Mouse (Mus musculus): ENCODE measurements around the gene Vps18. TPM values are rescaled to one million over a fixed set of nuclear protein-coding genes. Genes with fewer than 3 reads are reported as not detected.

Vps18 gene
- 10 to 100 TPM; 39.9 to 43.2 TPM for total RNA-seq (2021)
- long read RNA-seq, experiment 1, full-length matches to known transcripts: 29 of 42 reads
- long read RNA-seq, experiment 1, partial matches to known transcripts: 10 of 42 reads
- long read RNA-seq, experiment 1, other reads (novel, unspliced or antisense): 3 of 42 reads
- long read RNA-seq, experiment 2, full-length matches to known transcripts: 51 of 70 reads
- long read RNA-seq, experiment 2, partial matches to known transcripts: 18 of 70 reads
- long read RNA-seq, experiment 2, other reads (novel, unspliced or antisense): 1 of 70 reads

- peak; percentile 98 to 100 for DNase-seq (ENCODE audit: low spot score in 2 of 2)
- peak; percentile 97; the same call in 1 of the 2 replicates for TF ChIP-seq CTCF (conservative IDR thresholded peaks at IDR 0.05)
- Histone ChIP-seq H3K4me3 (peak within 1 kb of the TSS; percentile 93), H3K27ac (peak within 1 kb of the TSS; percentile 88)
These were observed at the start of gene Vps18 for GRCm38 (mm10) chr2:119288270-119288882. Gene Vps18 (plus strand): TSS chr2:119288740.

- DNase-seq (ENCODE audit: low spot score in 2 of 2): no peak
These were observed 48.3 kb upstream of the Vps18 start for GRCm38 (mm10) chr2:119240075-119240818.

DNA sequence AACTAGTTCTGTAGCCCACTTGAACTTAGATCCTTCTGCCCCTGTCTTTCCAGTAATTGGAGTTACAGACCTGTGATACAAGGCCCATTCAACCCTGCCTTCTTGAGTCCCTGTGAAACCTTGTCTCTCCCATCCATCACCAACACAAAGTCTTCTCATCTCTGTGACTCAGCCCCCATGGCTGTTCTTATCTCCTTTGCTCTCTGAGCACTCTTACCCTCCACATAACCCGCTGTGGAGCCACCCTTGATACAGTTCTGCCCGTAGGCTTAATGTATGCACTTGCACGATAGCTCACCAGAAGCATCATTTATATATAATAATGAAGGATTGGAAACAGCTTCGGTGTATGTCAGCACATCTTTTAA, 47.7 kb upstream of the Vps18 start:
- H3K4me3 ChIP-seq: no peak overlapping the region
- DNase-seq (ENCODE audit: low spot score in 2 of 2): no peak
- H3K27ac ChIP-seq: no peak overlapping the region
- TF ChIP-seq CTCF (conservative IDR thresholded peaks at IDR 0.05): no peak

More at GRCm38 (mm10) chr2:119240075-119240818, 48.3 kb upstream of the Vps18 start:
- H3K27ac ChIP-seq: no peak overlapping the region
- no peak for TF ChIP-seq CTCF (conservative IDR thresholded peaks at IDR 0.05)
- no peak overlapping the region for H3K4me3 ChIP-seq

GRCm38 (mm10) chr2:119242548-119242947, 46.0 kb upstream of the Vps18 start:
- no peak overlapping the region for H3K4me3 ChIP-seq
- no peak for TF ChIP-seq CTCF (conservative IDR thresholded peaks at IDR 0.05)
- no peak for DNase-seq (ENCODE audit: low spot score in 2 of 2)
- no peak overlapping the region for H3K27ac ChIP-seq

GRCm38 (mm10) chr2:119245246-119245645, 43.3 kb upstream of the Vps18 start:
- H3K4me3 ChIP-seq: no peak overlapping the region
- no peak for DNase-seq (ENCODE audit: low spot score in 2 of 2)
- H3K27ac ChIP-seq: no peak overlapping the region
- TF ChIP-seq CTCF (conservative IDR thresholded peaks at IDR 0.05): no peak

GRCm38 (mm10) chr2:119247904-119248303, 40.6 kb upstream of the Vps18 start:
- no peak overlapping the region for H3K27ac ChIP-seq
- TF ChIP-seq CTCF (conservative IDR thresholded peaks at IDR 0.05): no peak
- DNase-seq (ENCODE audit: low spot score in 2 of 2): no peak
- H3K4me3 ChIP-seq: no peak overlapping the region

GRCm38 (mm10) chr2:119249592-119250061, 38.9 kb upstream of the Vps18 start:
- no peak for DNase-seq (ENCODE audit: low spot score in 2 of 2)
- TF ChIP-seq CTCF (conservative IDR thresholded peaks at IDR 0.05): no peak
- Histone ChIP-seq H3K4me3 (no peak overlapping the region), H3K27ac (no peak overlapping the region)

DNA sequence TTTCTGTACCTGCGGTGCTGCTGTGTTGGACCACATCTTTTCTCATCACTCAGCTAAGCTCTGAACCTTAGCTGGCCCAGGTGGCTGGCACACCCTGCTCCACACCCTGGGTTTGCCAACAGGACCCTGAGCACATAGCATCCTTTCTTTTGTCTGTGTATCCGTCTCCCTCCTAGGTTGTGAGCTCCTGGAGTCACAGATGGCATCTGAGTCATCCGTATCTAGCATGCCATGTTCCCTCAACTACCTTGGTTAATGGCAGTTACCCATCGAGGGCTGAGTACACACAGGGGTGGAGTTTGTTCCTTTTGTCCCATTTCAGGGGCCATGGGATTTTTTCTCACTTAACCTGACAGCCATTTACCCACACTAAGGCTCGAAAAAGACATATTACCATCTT, 38.2 kb upstream of the Vps18 start:
- no peak for DNase-seq (ENCODE audit: low spot score in 2 of 2)
- H3K27ac ChIP-seq: no peak overlapping the region
- no peak for TF ChIP-seq CTCF (conservative IDR thresholded peaks at IDR 0.05)
- H3K4me3 ChIP-seq: no peak overlapping the region

DNA sequence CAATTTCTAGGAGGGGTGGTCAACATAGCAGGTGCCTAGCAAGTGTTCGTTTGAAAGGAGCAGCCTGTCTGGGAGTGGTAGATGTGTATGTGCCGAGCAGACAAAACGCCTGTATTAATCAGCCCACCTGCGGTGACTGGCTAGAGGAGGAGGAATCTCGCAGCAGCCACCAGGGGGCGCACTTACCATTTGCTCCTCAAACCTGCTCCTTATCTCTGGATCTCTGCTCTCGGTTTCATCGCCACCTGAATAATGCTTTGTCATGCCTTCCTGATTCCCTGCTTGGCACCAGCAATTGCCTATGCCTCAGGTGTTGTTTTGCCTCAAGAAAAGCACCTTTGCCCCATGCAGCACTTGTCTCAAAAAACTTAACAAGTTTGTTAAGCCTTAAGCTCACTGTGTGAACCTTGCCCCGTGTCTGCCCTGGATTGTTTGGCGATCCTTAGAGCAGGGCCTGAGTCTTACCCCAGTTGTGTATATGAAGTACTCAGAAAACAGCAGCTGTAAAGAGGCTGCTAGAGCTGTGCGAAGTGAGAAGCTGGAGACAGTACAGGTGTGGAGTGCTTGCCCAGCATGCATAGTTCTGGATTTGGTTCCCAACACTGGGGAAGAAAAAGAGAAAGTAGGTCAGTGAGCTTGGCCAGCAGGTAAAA, 37.6 kb upstream of the Vps18 start:
- Histone ChIP-seq H3K27ac (no peak overlapping the region), H3K4me3 (no peak overlapping the region)
- peak; percentile 97 for TF ChIP-seq CTCF (conservative IDR thresholded peaks at IDR 0.05)
- peak; percentile 59 to 89 for DNase-seq (ENCODE audit: low spot score in 2 of 2)

GRCm38 (mm10) chr2:119254976-119255375, 33.6 kb upstream of the Vps18 start:
- H3K4me3 ChIP-seq: no peak overlapping the region
- TF ChIP-seq CTCF (conservative IDR thresholded peaks at IDR 0.05): no peak
- H3K27ac ChIP-seq: no peak overlapping the region
- no peak for DNase-seq (ENCODE audit: low spot score in 2 of 2)

DNA sequence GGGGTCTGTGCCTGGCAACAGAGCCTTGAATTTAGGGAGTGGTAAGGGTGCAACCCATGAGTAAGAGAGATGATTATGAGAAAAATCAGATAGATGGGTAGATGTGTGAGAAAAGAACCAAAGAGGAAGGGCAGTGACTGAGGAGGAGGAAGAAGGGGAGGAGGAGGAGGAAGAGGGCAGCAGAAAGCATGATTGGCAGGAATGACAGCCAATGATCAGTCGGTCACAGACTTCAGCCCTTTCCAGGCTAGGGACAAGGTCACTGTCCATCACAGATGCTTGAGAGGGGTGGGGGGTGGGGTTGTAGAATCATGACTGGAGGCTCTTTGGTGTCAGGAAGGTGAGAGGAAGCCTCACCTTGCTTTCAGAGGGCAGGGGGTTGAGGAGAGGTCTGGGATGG, 28.0 kb upstream of the Vps18 start:
- no peak for TF ChIP-seq CTCF (conservative IDR thresholded peaks at IDR 0.05)
- no peak for DNase-seq (ENCODE audit: low spot score in 2 of 2)
- H3K4me3 ChIP-seq: no peak overlapping the region
- H3K27ac ChIP-seq: no peak overlapping the region

DNA sequence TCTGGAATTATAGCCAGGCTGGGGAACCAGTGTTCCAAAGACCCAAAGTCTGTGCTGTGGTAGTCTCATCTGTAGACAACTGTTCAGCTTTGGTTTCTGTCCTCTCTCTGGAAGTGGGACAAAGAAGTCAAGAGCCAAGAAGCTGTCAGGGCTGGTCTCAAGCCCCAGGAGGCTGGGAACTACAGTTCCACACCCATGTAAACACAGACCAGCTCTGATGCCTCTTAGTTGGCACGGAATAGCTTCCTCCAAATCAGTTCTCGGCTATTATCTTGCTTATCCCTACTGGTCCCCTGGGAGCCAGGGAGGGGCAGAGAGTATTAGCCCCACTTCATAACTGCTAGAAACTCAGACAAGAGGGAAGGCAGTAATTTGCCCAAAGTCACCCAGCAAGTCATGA, 27.2 kb upstream of the Vps18 start:
- TF ChIP-seq CTCF (conservative IDR thresholded peaks at IDR 0.05): no peak
- no peak for DNase-seq (ENCODE audit: low spot score in 2 of 2)
- H3K27ac ChIP-seq: no peak overlapping the region
- H3K4me3 ChIP-seq: no peak overlapping the region

- DNase-seq (ENCODE audit: low spot score in 2 of 2): no peak
- H3K4me3 ChIP-seq: no peak overlapping the region
- TF ChIP-seq CTCF (conservative IDR thresholded peaks at IDR 0.05): no peak
- no peak overlapping the region for H3K27ac ChIP-seq
These were observed 25.6 kb upstream of the Vps18 start for GRCm38 (mm10) chr2:119262978-119263377.
